Mouse (Mus musculus) heart, adult 9 months (tissue): Measurements from ENCODE around the gene Smim24.

Source experiments
- DNase-seq, 2 experiments: peaks; one replicate each; pipeline ENCODE4 v3.0.0; 2022; ENCODE audit warnings: low spot score in 2 of 2

Gene Smim24

GRCm38 (mm10) chr10:81434361-81435263 lies 41.8 kb downstream of the Smim24 start:
- DNase-seq: peak in 1 of 2 experiments; percentile 17

DNA sequence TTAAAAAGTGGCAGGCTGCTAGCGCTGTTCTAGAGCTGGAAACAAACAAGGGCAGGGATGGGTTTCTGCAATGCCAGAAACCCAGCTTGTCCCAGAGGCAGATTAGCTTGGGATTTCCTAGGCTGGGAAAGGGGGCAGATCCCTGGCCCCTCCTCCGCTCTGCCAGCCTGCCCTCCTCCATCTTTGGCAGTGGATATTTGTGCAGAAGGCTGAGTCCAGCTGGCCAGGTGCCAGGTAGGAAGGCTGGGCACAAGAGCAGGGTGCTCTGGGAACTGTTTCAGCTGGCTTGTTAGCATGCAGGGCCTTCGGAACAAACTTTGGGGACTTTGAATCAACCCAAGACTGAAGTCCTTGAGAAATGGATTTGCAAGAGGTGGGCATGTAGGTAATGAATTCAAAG lies 42.6 kb downstream of the Smim24 start:
- DNase-seq: peak; percentile 67 to 81

GRCm38 (mm10) chr10:81441019-81441418 lies 48.2 kb downstream of the Smim24 start:
- DNase-seq: no peak
